Mouse (Mus musculus) liver, embryonic 12.5 days (tissue): ENCODE measurements around the gene Spata5. TPM values are rescaled to one million over a fixed set of nuclear protein-coding genes. Genes with fewer than 3 reads are reported as not detected.

Experiments used
- ATAC-seq: fragments of 200-750 bp; cut with Nextera tagmentation; 2 replicates; pipeline ENCODE4 v1.8.0; 2017; ENCODE audit warnings: moderate number of reproducible peaks, mild to moderate bottlenecking, moderate library complexity
- H3K27ac ChIP-seq: fragments of 300-500 bp; sonication (generic); 2 replicates; pipeline ENCODE4 v1.5.1; 2016; ENCODE audit warnings: mild to moderate bottlenecking
- H3K27me3 ChIP-seq: fragments of 300-500 bp; sonication (generic); replicated peaks from 2 replicates; pipeline ENCODE4 v1.6.1; 2016; ENCODE audit warnings: mild to moderate bottlenecking, moderate library complexity
- H3K36me3 ChIP-seq: fragments of 300-500 bp; sonication (generic); 2 replicates; pipeline ENCODE4 v1.6.1; 2016; ENCODE audit warnings: mild to moderate bottlenecking, moderate library complexity
- H3K4me1 ChIP-seq: fragments of 300-500 bp; sonication (generic); 2 replicates; pipeline ENCODE4 v1.6.1; 2016
- H3K4me2 ChIP-seq: fragments of 300-500 bp; sonication (generic); 2 replicates; pipeline ENCODE4 v1.6.1; 2016; ENCODE audit warnings: mild to moderate bottlenecking, moderate library complexity
- H3K4me3 ChIP-seq: fragments of 300-500 bp; sonication (generic); 2 replicates; pipeline ENCODE4 v1.5.1; 2016; ENCODE audit warnings: mild to moderate bottlenecking, moderate library complexity
- H3K9ac ChIP-seq: fragments of 300-500 bp; sonication (generic); 2 replicates; pipeline ENCODE4 v1.6.1; 2016; ENCODE audit warnings: mild to moderate bottlenecking, moderate library complexity
- H3K9me3 ChIP-seq: fragments of 300-500 bp; sonication (generic); replicated peaks from 2 replicates; pipeline ENCODE4 v1.6.1; 2016; ENCODE audit warnings: mild to moderate bottlenecking, moderate library complexity
- WGBS: fragments of 180-500 bp; shearing (Covaris S2); methylation state at CpG from one replicate; pipeline ENCODE4 v1.1.7; 2016; ENCODE audit not compliant: insufficient replicate concordance; 5-methylcytosine and 5-hydroxymethylcytosine counted together
- polyA plus RNA-seq: library from polyadenylated mRNA; unstranded; fragments of >200 nt; fragmentation: Nextera tagmentation; extraction: Ambion mirVana; gene quantifications from 2 replicates; pipeline ENCODE4 v1.2.1, GENCODE M21; 2016

Spata5 gene
- polyA plus RNA-seq, 1 experiment from 2014 or later: 38.8 TPM

- Histone ChIP-seq H3K4me2 (no peak overlapping the region), H3K9me3 (no peaks in the 10 kb centered on the region), H3K4me3 (no peak overlapping the region), H3K36me3 (peaks cover 5% of the 10 kb centered on the region), H3K9ac (no peak overlapping the region), H3K4me1 (peaks cover 17% of the 10 kb centered on the region), H3K27ac (no peak overlapping the region), H3K27me3 (no peaks in the 10 kb centered on the region)
- WGBS: 89% methylated on average over 31 of the region's 31 CpGs
- ATAC-seq: no peak
Measured at GRCm38 (mm10) chr3:37481295-37481694, 61.6 kb downstream of the Spata5 start.

GRCm38 (mm10) chr3:37482720-37483119, 63.0 kb downstream of the Spata5 start:
- Histone ChIP-seq H3K4me2 (no peak overlapping the region), H3K27me3 (no peaks in the 10 kb centered on the region), H3K36me3 (peaks cover 5% of the 10 kb centered on the region), H3K9ac (no peak overlapping the region), H3K4me3 (no peak overlapping the region), H3K4me1 (peaks cover 28% of the 10 kb centered on the region), H3K9me3 (no peaks in the 10 kb centered on the region), H3K27ac (peak overlapping the region; percentile 69)
- ATAC-seq: peak; percentile 84
- 11% methylated on average over 1 of the region's 1 CpGs for WGBS

GRCm38 (mm10) chr3:37483709-37484265, 64.1 kb downstream of the Spata5 start:
- Histone ChIP-seq H3K4me2 (no peak overlapping the region), H3K36me3 (peaks cover 5% of the 10 kb centered on the region), H3K27ac (no peak overlapping the region), H3K27me3 (no peaks in the 10 kb centered on the region), H3K9me3 (no peaks in the 10 kb centered on the region), H3K9ac (no peak overlapping the region), H3K4me1 (peaks cover 36% of the 10 kb centered on the region), H3K4me3 (no peak overlapping the region)
- ATAC-seq: no peak
- 72% methylated on average over 4 of the region's 4 CpGs for WGBS

- ATAC-seq: peak; percentile 76
- 18% methylated on average over 2 of the region's 2 CpGs for WGBS
Measured at GRCm38 (mm10) chr3:37487639-37488038, 67.9 kb downstream of the Spata5 start.

GRCm38 (mm10) chr3:37488173-37488572, 68.5 kb downstream of the Spata5 start:
- H3K4me2 ChIP-seq: no peak overlapping the region
- H3K9me3 ChIP-seq: no peaks in the 10 kb centered on the region
- no peak overlapping the region for H3K4me3 ChIP-seq
- peaks cover 37% of the 10 kb centered on the region for H3K4me1 ChIP-seq
- H3K27me3 ChIP-seq: no peaks in the 10 kb centered on the region
- peak overlapping the region; percentile 69 for H3K27ac ChIP-seq
- peak; percentile 67 for ATAC-seq
- H3K36me3 ChIP-seq: no peaks in the 10 kb centered on the region
- no peak overlapping the region for H3K9ac ChIP-seq

More at GRCm38 (mm10) chr3:37487639-37488038, 67.9 kb downstream of the Spata5 start:
- Histone ChIP-seq H3K4me3 (no peak overlapping the region), H3K36me3 (no peaks in the 10 kb centered on the region), H3K4me1 (peaks cover 43% of the 10 kb centered on the region), H3K27ac (peak overlapping the region; percentile 66; the same call in 1 of the 2 replicates), H3K27me3 (no peaks in the 10 kb centered on the region), H3K9ac (no peak overlapping the region), H3K9me3 (no peaks in the 10 kb centered on the region), H3K4me2 (no peak overlapping the region)

- Histone ChIP-seq H3K27ac (peak overlapping the region; percentile 73), H3K36me3 (no peaks in the 10 kb centered on the region), H3K4me2 (0 out of 2 replicates have a peak overlapping the region, but pooled peaks have one; percentile 4), H3K9ac (peak overlapping the region; percentile 27; the same call in 1 of the 2 replicates), H3K4me3 (no peak overlapping the region), H3K27me3 (no peaks in the 10 kb centered on the region), H3K9me3 (no peaks in the 10 kb centered on the region), H3K4me1 (peaks cover 36% of the 10 kb centered on the region)
- peak; percentile 78 for ATAC-seq
- WGBS: 58% methylated on average over 3 of the region's 3 CpGs
Measured at GRCm38 (mm10) chr3:37490025-37490424, 70.3 kb downstream of the Spata5 start.

GRCm38 (mm10) chr3:37500939-37501338, 81.2 kb downstream of the Spata5 start:
- no peak overlapping the region for H3K9ac ChIP-seq
- peaks cover 14% of the 10 kb centered on the region for H3K4me1 ChIP-seq
- no peak overlapping the region for H3K4me3 ChIP-seq
- H3K27ac ChIP-seq: no peak overlapping the region
- no peaks in the 10 kb centered on the region for H3K27me3 ChIP-seq
- no peaks in the 10 kb centered on the region for H3K9me3 ChIP-seq
- no peaks in the 10 kb centered on the region for H3K36me3 ChIP-seq
- no peak for ATAC-seq
- no peak overlapping the region for H3K4me2 ChIP-seq
- 64% methylated on average over 1 of the region's 1 CpGs for WGBS

GRCm38 (mm10) chr3:37502552-37502951, 82.9 kb downstream of the Spata5 start:
- H3K27me3 ChIP-seq: no peaks in the 10 kb centered on the region
- peaks cover 17% of the 10 kb centered on the region for H3K4me1 ChIP-seq
- no peaks in the 10 kb centered on the region for H3K36me3 ChIP-seq
- H3K4me3 ChIP-seq: no peak overlapping the region
- no peak overlapping the region for H3K4me2 ChIP-seq
- WGBS: 78% methylated on average over 2 of the region's 2 CpGs
- H3K9me3 ChIP-seq: no peaks in the 10 kb centered on the region
- ATAC-seq: no peak
- H3K27ac ChIP-seq: peak overlapping the region; percentile 40; the same call in 1 of the 2 replicates
- no peak overlapping the region for H3K9ac ChIP-seq

GRCm38 (mm10) chr3:37503846-37504245, 84.2 kb downstream of the Spata5 start:
- no peaks in the 10 kb centered on the region for H3K27me3 ChIP-seq
- no peak overlapping the region for H3K9ac ChIP-seq
- H3K4me3 ChIP-seq: no peak overlapping the region
- H3K9me3 ChIP-seq: no peaks in the 10 kb centered on the region
- peaks cover 27% of the 10 kb centered on the region for H3K4me1 ChIP-seq
- H3K36me3 ChIP-seq: no peaks in the 10 kb centered on the region
- peak overlapping the region; percentile 73 for H3K27ac ChIP-seq
- no peak overlapping the region for H3K4me2 ChIP-seq
- ATAC-seq: peak; percentile 83; the same call in 1 of the 2 replicates

GRCm38 (mm10) chr3:37510055-37511032, 90.6 kb downstream of the Spata5 start:
- ATAC-seq: peak; percentile 99
- H3K4me2 ChIP-seq: peak overlapping the region; percentile 43
- no peaks in the 10 kb centered on the region for H3K27me3 ChIP-seq
- H3K27ac ChIP-seq: peak overlapping the region; percentile 95
- H3K9ac ChIP-seq: peak overlapping the region; percentile 47
- no peaks in the 10 kb centered on the region for H3K36me3 ChIP-seq
- peaks cover 55% of the 10 kb centered on the region for H3K4me1 ChIP-seq
- no peaks in the 10 kb centered on the region for H3K9me3 ChIP-seq
- WGBS: 37% methylated on average over 7 of the region's 7 CpGs
- no peak overlapping the region for H3K4me3 ChIP-seq

GRCm38 (mm10) chr3:37515485-37515884, 95.8 kb downstream of the Spata5 start:
- H3K9me3 ChIP-seq: no peaks in the 10 kb centered on the region

GRCm38 (mm10) chr3:37516379-37516778, 96.7 kb downstream of the Spata5 start:
- Histone ChIP-seq H3K9me3 (no peaks in the 10 kb centered on the region), H3K4me2 (no peak overlapping the region), H3K27ac (peak overlapping the region; percentile 64), H3K4me3 (no peak overlapping the region), H3K36me3 (no peaks in the 10 kb centered on the region), H3K4me1 (peaks cover 69% of the 10 kb centered on the region), H3K9ac (peak overlapping the region; percentile 22; the same call in 1 of the 2 replicates), H3K27me3 (no peaks in the 10 kb centered on the region)
- peak; percentile 52; the same call in 1 of the 2 replicates for ATAC-seq
- WGBS: 74% methylated on average over 2 of the region's 2 CpGs

More at GRCm38 (mm10) chr3:37515485-37515884, 95.8 kb downstream of the Spata5 start:
- ATAC-seq: peak; percentile 91
- Histone ChIP-seq H3K27ac (peak overlapping the region; percentile 64), H3K4me1 (peaks cover 71% of the 10 kb centered on the region), H3K9ac (no peak overlapping the region), H3K4me3 (no peak overlapping the region), H3K36me3 (no peaks in the 10 kb centered on the region), H3K27me3 (no peaks in the 10 kb centered on the region), H3K4me2 (0 out of 2 replicates have a peak overlapping the region, but pooled peaks have one; percentile 10)
- 0% methylated on average over 2 of the region's 2 CpGs for WGBS
